Mouse (Mus musculus): ENCODE measurements around the gene Ptpra. TPM values are rescaled to one million over a fixed set of nuclear protein-coding genes. Genes with fewer than 3 reads are reported as not detected.

Ptpra gene
- total RNA-seq (2012; rRNA removed), result 36.0 and 38.5 TPM in 2 replicates
- total RNA-seq (2014; rRNA removed), result 38.5 and 40.4 TPM in 2 replicates
- 67.5 and 73.3 TPM in 2 replicates for polyA plus RNA-seq (2012; ENCODE audit: insufficient read length, low read depth)

GRCm38 (mm10) chr2:130449794-130450433, at the start of gene Ptpra:
Ptpra (plus strand) TSS chr2:130450278.
- H3K36me3 ChIP-seq (replicated peaks in 1 of 2; ENCODE audit: control insufficient read depth in 1 of 2, insufficient read depth in 1 of 2, low read length in 1 of 2), result peaks cover 0 to 16% of the 10 kb centered on the region in 2 experiments
- TF ChIP-seq TBP (conservative IDR thresholded peaks at IDR 0.05; ENCODE audit: low read depth, low read length) (0 out of 2 replicates have a peak, but pooled peaks have one; percentile 55), NELFE (IDR thresholded peaks at IDR 0.05; ENCODE audit: low read depth, low read length) (peak; percentile 63), CHD1 (IDR thresholded peaks at IDR 0.05; ENCODE audit: low read depth, low read length) (no peak), CHD2 (IDR thresholded peaks at IDR 0.05; ENCODE audit: low read length) (no peak), RCOR1 (conservative IDR thresholded peaks at IDR 0.05; ENCODE audit: low read depth, low read length) (no peak), MAX (IDR thresholded peaks at IDR 0.05; ENCODE audit: low read length) (0 out of 2 replicates have a peak, but pooled peaks have one; percentile 9), EP300 (IDR thresholded peaks at IDR 0.05; ENCODE audit: low read length) (no peak), ZNF384 (IDR thresholded peaks at IDR 0.05; ENCODE audit: low read depth, low read length) (no peak), POLR2AphosphoS2 (IDR thresholded peaks at IDR 0.05; ENCODE audit: low read depth, low read length) (no peak), MAZ (IDR thresholded peaks at IDR 0.05; ENCODE audit: low read depth, low read length) (no peak), MYC (IDR thresholded peaks at IDR 0.05; ENCODE audit: low read depth, low read length) (no peak), HCFC1 (IDR thresholded peaks at IDR 0.05; ENCODE audit: low read depth, low read length) (peak; percentile 58), USF1 (IDR thresholded peaks at IDR 0.05; ENCODE audit: low read depth, low read length) (no peak), ZMIZ1 (IDR thresholded peaks at IDR 0.05; ENCODE audit: low read depth, low read length) (peak; percentile 62; the same call in 1 of the 2 replicates), IRF4 (IDR thresholded peaks at IDR 0.05; ENCODE audit: low read depth, low read length) (no peak), MXI1 (IDR thresholded peaks at IDR 0.05; ENCODE audit: low read depth, low read length) (no peak; the same call in 1 of the 2 replicates), MAFK (IDR thresholded peaks at IDR 0.05; ENCODE audit: insufficient replicate concordance, low read length) (no peak), SMC3 (IDR thresholded peaks at IDR 0.05; ENCODE audit: low read depth, low read length) (no peak), POLR2A (IDR thresholded peaks at IDR 0.05; ENCODE audit: low read depth, low read length) (peak; percentile 87), GABPA (IDR thresholded peaks at IDR 0.05; ENCODE audit: insufficient replicate concordance, low read depth, low read length) (no peak), JUND (conservative IDR thresholded peaks at IDR 0.05; ENCODE audit: low read depth, low read length) (no peak), NRF1 (IDR thresholded peaks at IDR 0.05; ENCODE audit: low read depth, low read length) (peak; percentile 72), UBTF (IDR thresholded peaks at IDR 0.05; ENCODE audit: low read depth, low read length) (peak; percentile 25; the same call in 1 of the 2 replicates), ZC3H11A (IDR thresholded peaks at IDR 0.05; ENCODE audit: low read depth, low read length) (no peak), TCF12 (IDR thresholded peaks at IDR 0.05; ENCODE audit: low read depth, low read length) (no peak), JUN (IDR thresholded peaks at IDR 0.05; ENCODE audit: insufficient read depth, low read depth, low read length) (no peak), RAD21 (IDR thresholded peaks at IDR 0.05; ENCODE audit: low read depth, low read length) (no peak), ELF1 (IDR thresholded peaks at IDR 0.05; ENCODE audit: low read depth, low read length) (no peak), PAX5 (IDR thresholded peaks at IDR 0.05; ENCODE audit: low read length) (no peak), ZKSCAN1 (IDR thresholded peaks at IDR 0.05; ENCODE audit: borderline replicate concordance, low read depth, low read length) (no peak), USF2 (conservative IDR thresholded peaks at IDR 0.05; ENCODE audit: low read depth, low read length) (no peak), SIN3A (IDR thresholded peaks at IDR 0.05; ENCODE audit: low read length) (peak; percentile 23), KAT2A (IDR thresholded peaks at IDR 0.05; ENCODE audit: insufficient replicate concordance, low read length) (no peak), BHLHE40 (IDR thresholded peaks at IDR 0.05; ENCODE audit: low read depth, low read length) (no peak), CTCF (conservative IDR thresholded peaks at IDR 0.05 in 1 of 2, IDR thresholded peaks at IDR 0.05 in 1 of 2; ENCODE audit: low read depth in 2 of 2, low read length in 2 of 2) (no peak), ETS1 (conservative IDR thresholded peaks at IDR 0.05; ENCODE audit: low read depth, low read length) (no peak), E2F4 (IDR thresholded peaks at IDR 0.05; ENCODE audit: insufficient replicate concordance, low read depth, low read length) (no peak), MEF2A (IDR thresholded peaks at IDR 0.05; ENCODE audit: borderline replicate concordance, low read depth, low read length) (no peak)
- peak within 1 kb of the TSS; percentile 55 for H3K9ac ChIP-seq (ENCODE audit: insufficient read depth, low read depth)
- H3K27ac ChIP-seq (ENCODE audit: insufficient read depth, low read depth), result 0 out of 2 replicates have a peak within 1 kb of the TSS, but pooled peaks have one; percentile 5
- dilution Hi-C loops (cut with MboI; ENCODE audit: extremely low pct_ligation_motif_present, extremely low pct_unique_long_range_greater_than_20kb, low sequenced_read_pairs) (no loop called here), in situ Hi-C loops (cut with MboI; ENCODE audit: low pct_ligation_motif_present, low pct_unique_long_range_greater_than_20kb, low sequenced_read_pairs) (loop anchor here (10.0 kb wide), 1 partner anchor 105 kb away; no protein-coding TSS in a partner anchor)
- peak within 1 kb of the TSS; percentile 74 for H3K4me2 ChIP-seq (ENCODE audit: insufficient read depth, low read depth, poor library complexity, severe bottlenecking)
- H3K9me3 ChIP-seq (replicated peaks; ENCODE audit: low read length), result no peaks in the 10 kb centered on the region
- DNase-seq (ENCODE audit: extremely low read depth), result peak; percentile 74
- peak within 1 kb of the TSS; percentile 76 to 91 (median 89) for H3K4me3 ChIP-seq (replicated peaks in 1 of 3; ENCODE audit: low read depth in 2 of 3, low read length in 2 of 3, poor library complexity in 1 of 3)
- H3K4me1 ChIP-seq (ENCODE audit: control insufficient read depth in 1 of 2, insufficient read depth in 2 of 2), result peaks cover 0 to 32% of the 10 kb centered on the region in 2 experiments; a peak in 2 of 4 replicates
- no peaks in the 10 kb centered on the region for H3K27me3 ChIP-seq (replicated peaks)
- peaks cover 18% of the 10 kb centered on the region for H3K79me2 ChIP-seq (replicated peaks; ENCODE audit: control insufficient read depth, extremely low read depth, insufficient read depth, poor library complexity, severe bottlenecking)

Measured in CH12.LX (cell line).